Mouse (Mus musculus): ENCODE measurements around the gene Tmtc2.
A peak's percentile ranks its signal among the peaks of the same experiment; 100 is the strongest.

The Tmtc2 gene

DNA sequence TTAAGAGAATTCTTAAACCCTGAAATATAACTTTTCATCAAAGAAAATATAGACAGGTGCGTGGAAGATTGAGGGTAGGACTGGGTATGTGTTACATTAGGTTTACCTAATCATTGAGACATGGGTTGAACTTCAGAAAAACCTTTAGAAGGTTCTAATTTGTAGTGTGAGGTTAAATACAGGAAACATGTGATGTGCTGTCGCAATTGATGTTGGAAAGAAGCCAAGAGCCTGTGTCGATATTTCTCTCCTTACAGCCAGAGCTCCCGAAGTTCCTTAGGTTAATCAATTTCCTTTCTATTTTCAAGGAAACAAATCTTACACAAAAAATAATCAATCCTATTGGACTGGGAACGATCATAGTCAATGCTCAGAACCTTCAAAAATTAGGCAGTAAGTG, 261.3 kb downstream of the Tmtc2 start:
- no peak for DNase-seq (ENCODE audit: low read depth, low spot score)

DNA sequence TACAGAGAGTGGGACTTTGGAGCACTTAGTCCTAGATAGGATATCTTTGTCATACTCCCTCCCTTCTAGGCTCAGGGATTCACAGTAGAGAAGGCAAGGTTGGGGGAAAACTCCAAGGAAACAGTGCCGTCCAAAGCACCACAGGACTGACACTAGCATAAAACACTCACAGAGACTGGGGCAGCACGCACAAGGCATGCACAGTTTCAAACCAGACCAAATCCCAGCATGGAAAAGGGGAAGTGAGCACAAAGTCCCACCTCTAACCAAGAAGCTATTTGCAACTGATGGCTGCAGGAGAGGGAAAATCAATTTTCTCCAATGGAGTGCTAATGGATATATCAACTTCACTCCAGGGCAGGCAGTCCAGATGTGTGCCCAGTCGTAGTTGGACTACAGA, 276.7 kb downstream of the Tmtc2 start:
- no peak for DNase-seq (ENCODE audit: low read depth, low spot score)

DNA sequence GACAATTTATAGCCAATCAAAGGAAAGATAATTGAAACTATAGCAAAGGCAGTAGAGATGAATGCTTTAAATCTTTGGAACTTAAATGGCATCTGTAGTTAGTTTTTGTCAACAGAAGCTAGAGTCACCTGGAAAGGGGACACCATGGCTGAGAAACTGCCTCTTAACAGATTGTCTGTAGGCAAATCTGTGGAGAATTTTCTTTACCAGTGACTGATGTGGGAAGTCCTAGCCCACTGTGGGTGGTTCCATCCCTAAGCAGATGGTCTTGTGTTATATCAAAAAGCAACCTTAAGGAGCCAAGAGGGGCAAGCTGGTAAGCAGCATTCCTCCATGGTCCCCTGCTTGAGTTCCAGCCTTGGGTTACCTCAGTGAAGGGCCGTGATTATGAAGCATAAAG, 281.3 kb downstream of the Tmtc2 start:
- no peak for DNase-seq (ENCODE audit: low read depth, low spot score)

DNA sequence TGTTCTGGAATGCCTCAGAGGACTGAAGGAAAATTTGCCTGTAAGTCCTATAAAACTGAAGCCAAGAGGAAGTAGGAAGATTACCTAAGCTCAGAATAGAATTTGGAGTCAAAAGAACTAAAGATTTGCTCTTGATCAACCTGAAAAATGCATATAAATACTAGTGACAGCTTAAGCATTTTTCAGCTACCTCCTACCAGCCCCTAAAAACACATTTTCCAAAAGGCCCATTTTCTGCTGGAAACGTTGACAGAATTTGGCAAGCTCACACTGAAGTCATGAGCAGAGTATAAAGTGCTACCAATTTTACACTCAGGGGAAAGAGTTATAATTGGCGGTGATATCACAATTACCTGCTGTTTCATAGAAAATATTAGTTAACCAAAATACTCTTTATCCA, 285.8 kb downstream of the Tmtc2 start:
- no peak for DNase-seq (ENCODE audit: low read depth, low spot score)

DNA sequence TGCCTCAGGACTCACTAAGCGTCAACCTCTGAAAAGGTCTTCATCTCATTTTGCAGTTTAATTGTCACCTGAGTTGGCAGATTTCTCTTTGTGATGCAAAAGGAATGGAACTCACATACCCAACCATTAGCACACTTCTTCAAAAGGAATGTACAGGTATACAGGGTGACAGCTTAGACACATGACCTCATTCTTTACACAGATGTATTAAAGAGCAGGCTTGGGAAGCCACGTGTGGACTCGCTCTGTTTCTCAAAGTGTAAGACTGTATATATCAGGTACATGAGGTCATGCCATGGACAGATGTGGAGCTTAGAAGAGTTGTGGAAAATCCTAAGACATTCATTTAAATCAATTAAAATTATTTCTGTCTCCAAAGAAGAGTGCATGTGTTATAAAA, 286.7 kb downstream of the Tmtc2 start:
- no peak for DNase-seq (ENCODE audit: low read depth, low spot score)

DNA sequence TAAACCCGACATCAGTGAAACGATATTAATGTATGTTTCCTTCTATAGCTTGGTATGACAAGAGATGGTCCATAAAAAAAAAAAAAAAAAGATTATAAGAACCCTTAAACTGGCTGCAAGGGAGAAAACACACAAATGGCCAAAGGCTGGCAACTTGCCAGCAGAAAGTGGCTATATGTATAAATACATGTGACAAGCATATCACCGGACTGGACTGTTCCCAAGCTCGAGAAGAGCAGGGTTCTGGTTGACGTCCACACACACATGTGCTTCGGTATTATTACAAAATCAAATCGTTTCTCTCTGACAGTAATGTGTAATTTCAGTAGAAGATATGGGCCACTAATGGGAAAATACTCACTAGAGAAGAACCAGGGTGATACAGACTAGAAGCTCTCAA, 287.2 kb downstream of the Tmtc2 start:
- no peak for DNase-seq (ENCODE audit: low read depth, low spot score)

DNA sequence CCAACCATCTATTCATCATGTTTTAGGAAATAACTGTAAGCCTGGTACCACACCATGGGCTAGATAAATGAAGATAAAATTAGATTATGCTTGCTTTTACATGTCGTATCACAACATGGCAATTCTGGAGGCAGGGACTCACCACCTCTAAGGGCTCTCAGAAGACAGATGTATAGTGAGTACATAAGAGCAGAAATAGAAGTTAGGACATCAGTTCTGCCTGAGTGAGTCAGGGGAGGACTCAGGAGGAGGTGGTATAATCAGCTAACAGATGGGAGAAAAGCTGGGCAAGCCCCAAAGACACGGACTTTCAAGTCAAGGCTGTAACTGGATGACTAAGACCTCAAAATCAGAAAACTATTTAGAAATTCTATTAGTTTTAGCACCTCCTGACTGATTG, 288.0 kb downstream of the Tmtc2 start:
- DNase-seq (ENCODE audit: low read depth, low spot score) = no peak

DNA sequence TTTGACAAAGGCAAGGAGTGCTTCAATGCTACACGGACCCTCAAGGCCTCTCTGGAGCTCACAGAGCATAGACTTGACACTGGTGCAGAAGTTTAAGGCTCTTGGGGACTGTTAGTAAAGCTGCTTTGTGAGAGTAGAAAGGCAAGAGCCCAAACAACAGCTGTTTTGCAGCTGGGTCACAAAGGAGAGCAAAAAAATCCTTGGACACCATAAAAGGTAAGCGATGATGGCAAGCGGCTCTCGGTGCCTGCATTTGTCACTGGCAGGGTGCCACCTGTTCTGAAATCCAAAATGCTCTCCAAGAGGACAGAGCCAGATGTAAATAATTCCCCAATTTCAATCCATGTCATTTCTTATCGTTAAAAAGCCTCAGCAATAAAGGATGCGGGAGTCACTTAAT, 290.1 kb downstream of the Tmtc2 start:
- no peak for DNase-seq (ENCODE audit: low read depth, low spot score)

DNA sequence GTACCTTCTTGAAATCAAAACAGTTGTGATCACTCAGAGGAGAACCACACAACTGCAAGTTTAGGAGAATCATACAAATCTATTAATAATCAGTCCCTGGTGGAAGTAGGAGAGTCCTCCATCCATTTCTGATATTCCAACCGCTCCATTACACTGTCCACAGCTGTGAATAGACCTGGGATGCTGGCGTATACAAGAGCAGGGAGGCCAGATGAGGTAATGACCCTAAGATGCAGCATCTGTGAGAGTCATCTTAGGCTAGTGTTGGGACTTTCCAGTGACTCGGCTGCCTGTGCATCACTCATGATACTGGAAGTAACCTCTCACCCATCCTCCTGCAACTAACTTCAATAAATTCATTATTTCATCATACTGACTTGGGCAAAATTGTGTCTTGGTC, 293.3 kb downstream of the Tmtc2 start:
- no peak for DNase-seq (ENCODE audit: low read depth, low spot score)

DNA sequence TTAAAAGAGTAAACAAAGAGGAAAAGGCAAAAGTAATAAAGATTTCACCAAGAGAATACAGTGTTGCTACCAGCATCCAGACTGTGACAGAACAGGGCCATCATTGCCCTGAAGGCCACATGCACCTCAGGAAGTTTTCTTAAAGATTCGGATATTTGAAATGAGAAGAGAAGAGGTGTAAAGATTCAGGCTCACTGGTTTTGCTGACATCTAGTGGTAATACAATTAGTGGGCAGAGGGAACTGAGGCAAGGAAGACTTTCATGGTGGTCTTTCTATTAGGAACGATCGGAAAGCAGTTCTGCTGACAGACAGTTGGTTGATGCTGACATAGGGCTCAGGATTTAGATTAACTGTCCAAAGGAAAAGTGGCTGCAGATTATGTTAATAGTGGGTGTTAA, 314.2 kb downstream of the Tmtc2 start:
- DNase-seq (ENCODE audit: low read depth, low spot score) = no peak

DNA sequence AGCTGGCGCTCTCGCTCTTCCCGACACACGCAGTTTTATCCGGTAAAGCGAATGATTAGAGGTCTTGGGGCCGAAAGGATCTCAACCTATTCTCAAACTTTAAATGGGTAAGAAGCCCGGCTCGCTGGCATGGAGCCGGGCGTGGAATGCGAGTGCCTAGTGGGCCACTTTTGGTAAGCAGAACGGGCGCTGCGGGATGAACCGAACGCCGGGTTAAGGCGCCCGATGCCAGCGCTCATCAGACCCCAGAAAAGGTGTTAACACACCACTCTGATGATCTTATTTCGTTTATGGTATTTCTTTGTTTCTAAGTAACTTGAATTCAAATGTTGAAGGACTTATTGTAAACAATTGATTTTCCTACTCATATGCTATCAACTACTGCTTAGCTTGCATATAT, 336.0 kb downstream of the Tmtc2 start:
- DNase-seq (ENCODE audit: low read depth, low spot score) = peak; percentile 48

DNA sequence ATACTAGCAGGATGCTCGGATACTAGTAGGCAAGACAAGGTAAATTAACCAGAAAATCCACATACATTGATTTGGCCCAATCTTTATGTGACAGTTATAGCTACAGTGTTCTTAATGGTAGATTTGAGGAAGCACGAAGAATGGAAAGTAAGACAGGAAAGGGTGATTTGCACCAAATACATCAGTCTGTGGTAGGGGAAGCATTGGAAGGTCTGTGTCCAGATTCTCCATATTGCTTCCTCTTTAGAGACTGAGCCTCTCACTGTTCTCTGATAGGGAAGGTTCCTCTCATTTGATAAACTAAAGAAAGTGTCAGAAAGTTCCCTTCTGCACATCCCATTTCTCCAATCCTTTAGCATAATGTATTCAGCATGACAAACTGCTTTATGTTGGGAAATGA, 341.4 kb downstream of the Tmtc2 start:
- DNase-seq (ENCODE audit: low read depth, low spot score) = no peak

DNA sequence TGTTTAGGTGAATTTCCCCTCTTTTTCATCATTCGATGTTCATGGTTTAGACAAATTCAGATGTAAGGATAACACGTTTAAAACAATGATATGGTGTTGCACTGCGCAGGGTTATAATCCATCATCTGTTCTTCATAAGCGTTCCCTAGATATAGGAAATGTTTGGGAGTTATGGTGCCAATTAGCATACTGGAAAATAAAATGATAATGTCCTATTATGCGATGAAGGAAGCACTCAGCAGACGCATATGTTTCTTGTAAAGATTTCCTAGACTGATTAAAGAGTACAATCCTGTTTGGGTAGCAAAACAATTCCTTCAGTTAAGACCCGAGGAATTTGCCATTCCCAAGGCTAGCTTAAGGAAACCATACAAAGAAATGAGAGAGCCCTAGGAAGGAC, 343.8 kb downstream of the Tmtc2 start:
- DNase-seq (ENCODE audit: low read depth, low spot score) = no peak

DNA sequence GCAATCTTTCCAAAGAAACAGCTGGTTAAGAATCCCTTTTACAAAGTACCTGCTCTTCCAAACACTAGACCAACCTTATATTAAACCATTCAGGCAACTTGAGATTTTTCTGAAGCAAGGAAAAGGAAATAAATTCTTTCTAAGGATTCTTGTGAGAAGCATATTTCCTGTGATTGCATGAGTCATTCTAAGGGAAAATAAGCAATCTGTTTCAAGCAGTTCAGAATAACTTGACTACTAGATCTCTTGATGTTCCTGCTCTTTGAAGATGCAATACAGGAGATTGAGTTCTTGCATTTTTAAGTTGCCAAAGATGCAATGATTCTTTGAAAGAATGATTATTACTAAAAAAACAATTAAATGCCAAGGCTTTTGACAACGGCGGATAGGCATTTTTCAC, 345.6 kb downstream of the Tmtc2 start:
- DNase-seq (ENCODE audit: low read depth, low spot score) = no peak

DNA sequence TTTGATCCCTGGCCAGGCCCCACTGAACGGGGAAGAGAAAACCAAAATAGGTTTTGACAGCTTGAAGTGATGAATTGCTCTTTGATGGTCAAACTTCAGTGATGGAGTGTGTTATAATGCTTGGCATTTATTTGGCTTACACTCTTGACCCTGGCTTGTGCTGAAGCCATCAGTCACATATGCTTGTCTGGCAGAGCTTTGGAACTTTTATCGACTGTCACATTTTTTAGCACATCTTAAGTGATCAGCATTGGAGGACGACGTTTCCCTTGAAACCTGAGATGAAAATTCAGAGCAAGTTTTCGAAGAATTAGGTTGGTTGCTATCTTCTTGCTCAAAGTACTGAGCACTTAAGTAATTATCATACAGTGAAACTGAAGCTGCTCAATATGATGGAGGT, 346.6 kb downstream of the Tmtc2 start:
- no peak for DNase-seq (ENCODE audit: low read depth, low spot score)

DNA sequence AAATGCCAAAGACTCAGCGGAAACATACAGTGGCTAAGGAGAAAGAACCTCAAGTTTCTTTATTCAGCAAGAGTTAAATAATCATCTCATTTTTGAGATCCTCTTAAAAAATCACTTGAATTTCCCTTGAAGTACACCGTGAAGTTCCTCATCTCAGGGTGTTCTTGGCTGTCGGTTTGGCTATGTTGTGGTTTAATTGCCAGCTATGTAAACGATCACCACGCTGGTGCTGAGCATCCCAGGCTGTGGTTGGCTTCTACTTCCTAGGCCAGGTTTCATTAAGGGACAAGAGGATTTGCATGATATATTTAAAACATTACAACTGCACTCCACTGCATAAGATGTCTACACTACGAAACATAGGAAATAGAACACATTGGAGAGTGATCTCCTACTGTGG, 348.5 kb downstream of the Tmtc2 start:
- DNase-seq (ENCODE audit: low read depth, low spot score) = no peak

DNA sequence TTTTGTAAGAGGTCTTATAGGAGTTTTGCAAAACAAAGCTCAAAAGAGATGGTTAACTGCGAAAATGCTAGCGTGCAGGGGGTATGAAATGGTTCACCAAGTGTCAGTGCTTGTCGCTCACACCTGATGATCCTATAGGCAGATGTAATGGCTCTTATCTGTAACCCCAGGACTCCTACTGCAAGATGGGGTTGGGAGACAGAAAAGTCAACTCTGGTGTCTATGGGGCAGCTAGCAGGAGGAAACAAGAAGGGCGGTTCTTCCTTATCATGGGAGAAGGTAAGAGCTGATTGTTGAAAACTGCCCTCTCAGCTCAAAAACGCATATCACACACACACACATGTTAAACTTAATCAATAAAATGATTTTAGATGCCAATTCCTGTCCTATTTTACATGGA, 351.3 kb downstream of the Tmtc2 start:
- no peak for DNase-seq (ENCODE audit: low read depth, low spot score)

DNA sequence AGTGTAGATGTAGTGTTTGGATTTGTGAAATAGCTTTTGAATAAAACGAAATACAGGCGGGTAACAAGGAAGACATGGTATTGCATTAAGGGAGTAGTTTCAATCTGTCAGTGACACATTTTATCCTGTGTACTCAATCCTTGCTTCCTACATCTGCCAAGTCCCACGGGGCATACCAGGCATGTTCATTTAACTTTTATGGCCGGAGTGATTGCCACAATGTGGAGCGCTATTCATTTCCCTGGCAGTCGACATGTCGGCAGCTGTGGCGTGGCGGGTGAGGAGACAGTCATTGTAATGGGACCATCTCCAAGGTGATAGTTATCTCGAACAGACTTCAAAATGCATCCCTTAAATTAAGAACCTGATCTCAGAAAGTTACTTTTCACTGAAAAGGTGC, 372.8 kb downstream of the Tmtc2 start:
- DNase-seq (ENCODE audit: low read depth, low spot score) = no peak

DNA sequence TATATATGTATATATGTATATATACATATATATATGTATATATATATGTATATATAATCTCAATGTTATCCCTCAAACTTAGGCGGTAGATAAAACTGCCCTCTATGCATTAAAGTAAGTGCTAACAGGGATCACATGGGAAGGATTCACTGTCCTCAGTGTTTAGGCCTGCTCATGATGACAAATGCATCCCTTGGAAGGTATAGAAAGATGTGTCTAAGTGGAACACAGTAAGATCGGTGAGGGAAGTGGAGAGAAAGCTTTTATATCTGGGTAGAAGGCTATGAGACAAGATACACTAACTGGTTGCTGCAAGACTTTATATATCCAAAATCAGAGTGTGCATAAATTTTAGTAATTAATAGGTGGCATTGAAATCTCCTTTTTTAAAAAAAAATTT, 373.6 kb downstream of the Tmtc2 start:
- DNase-seq (ENCODE audit: low read depth, low spot score) = no peak

DNA sequence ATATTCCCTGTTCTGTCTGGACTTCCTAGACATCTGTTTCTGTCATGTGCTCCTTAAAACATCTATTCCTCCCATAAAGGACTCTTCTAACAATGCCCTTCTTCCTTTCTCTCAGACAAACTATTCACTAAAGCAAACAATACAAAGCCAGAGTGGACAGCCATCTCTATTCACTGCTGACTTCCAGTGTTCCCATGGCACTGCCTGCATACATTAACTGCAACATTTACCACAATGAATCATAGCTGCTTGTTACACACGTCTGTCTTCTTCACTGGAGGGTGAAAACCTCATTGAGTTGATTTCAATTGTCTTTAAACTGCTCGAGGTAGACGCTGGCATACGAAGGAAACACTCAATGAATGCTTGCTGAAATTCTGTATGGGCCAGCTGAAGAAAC, 374.2 kb downstream of the Tmtc2 start:
- no peak for DNase-seq (ENCODE audit: low read depth, low spot score)

DNA sequence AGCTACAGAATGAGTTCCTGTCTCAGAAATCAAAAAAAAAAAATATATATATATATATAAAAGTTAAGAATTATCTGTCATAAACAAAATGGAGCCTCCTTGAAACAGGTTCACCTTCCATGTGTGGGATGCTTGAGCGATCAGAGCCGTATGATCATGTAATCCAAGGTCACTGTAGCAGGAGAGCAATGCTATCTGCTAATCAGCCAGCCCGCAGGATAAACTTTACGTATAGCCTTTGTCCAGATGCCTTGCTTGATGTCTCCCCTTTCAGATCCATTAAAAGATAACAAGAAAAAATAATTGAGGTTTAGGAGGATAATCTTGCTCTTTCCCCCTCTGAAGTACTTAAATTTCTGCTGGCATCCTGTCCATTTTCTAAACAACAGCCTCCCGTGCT, 374.7 kb downstream of the Tmtc2 start:
- no peak for DNase-seq (ENCODE audit: low read depth, low spot score)

DNA sequence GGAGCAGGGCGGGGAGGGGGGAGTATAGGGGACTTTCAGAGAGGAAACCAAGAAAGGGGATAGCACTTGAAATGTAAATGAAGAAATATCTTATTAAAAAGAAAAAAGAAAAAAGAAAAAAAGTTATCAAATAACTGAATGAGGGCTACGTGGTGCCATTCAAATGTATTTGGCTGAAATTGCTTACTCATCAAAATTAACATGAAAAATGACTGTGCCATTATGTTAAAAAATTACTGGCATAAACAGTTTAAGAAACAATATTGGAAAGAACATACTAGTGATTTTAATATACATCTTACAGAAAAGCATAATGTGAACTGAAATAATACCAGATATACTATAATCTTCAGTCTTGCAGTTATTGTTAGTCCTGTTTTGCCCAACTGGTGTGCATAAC, 378.9 kb downstream of the Tmtc2 start:
- no peak for DNase-seq (ENCODE audit: low read depth, low spot score)

DNA sequence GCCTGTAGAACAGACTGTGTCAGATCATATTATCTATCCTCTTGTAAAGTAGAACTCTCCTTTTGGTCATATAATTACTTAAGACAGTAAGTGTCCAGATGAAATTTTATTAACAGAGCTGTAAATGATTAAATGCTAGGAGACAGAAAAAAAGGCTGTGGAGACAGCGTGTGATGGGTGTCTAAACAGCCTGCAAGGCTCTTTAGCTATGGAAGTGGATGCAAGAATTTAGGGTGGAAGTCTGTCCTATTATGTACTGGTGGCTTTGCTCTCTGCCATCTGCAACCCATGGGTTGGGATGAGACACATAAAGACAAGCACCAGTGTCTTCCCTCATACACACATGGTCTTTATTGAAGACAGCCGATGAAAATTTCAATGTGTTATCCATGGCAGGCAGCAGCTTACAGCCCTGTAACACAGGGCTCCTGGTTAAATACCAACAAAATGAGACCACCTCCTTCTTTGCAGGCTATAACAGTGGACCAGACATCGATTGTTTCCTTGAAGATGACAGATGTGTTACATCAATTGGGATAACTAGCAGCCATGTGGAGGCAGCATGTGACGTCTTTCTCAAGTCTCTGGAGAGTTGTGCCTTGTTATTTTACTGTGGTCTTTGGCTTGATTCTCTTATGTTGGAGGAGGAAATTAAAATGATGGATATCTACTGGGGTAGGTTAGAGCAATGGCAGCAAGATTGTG, 380.3 kb downstream of the Tmtc2 start:
- no peak for DNase-seq (ENCODE audit: low read depth, low spot score)

DNA sequence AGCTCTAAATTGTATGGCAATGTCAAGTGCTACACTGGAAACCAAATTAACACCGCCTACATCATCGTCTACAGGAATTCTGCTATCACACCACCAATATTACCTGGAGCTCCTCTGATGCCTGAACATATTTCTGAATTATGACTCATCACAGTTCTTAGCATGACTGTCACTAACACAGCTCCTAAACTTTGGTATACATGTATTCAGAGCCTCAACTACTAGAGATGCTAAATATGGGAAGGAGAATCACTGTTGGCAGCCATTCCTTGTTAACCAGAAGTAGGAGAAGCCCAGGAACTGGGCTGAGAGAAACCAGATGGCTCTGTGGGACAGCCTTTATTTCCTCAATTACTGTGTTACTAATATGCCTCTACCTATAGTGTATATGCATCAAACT, 382.2 kb downstream of the Tmtc2 start:
- DNase-seq (ENCODE audit: low read depth, low spot score) = no peak

All from embryo, embryonic 11.5 days (tissue).